Mouse (Mus musculus) stomach, embryonic 14.5 days (tissue): Measurements from ENCODE around the gene Nudcd3. TPM values are rescaled to one million over a fixed set of nuclear protein-coding genes. Genes with fewer than 3 reads are reported as not detected.

Source experiments
- ATAC-seq: fragments of 200-750 bp; cut with Nextera tagmentation; 2 replicates; pipeline ENCODE4 v1.8.0; 2017; ENCODE audit warnings: low read depth, moderate TSS enrichment; ENCODE audit not compliant: insufficient number of reproducible peaks, insufficient read depth, low FRiP score
- H3K27ac ChIP-seq: fragments of 300-500 bp; sonication (generic); 2 replicates; pipeline ENCODE4 v1.5.1; 2014; ENCODE audit warnings: mild to moderate bottlenecking, low read length, moderate library complexity, mixed read lengths
- H3K27me3 ChIP-seq: fragments of 300-500 bp; sonication (generic); 2 replicates; pipeline ENCODE4 v1.6.1; 2014; ENCODE audit warnings: low read length, control low read depth, mixed read lengths; ENCODE audit not compliant: control insufficient read depth, insufficient read depth
- H3K36me3 ChIP-seq: fragments of 300-500 bp; sonication (generic); 2 replicates; pipeline ENCODE4 v1.6.1; 2014; ENCODE audit warnings: mild to moderate bottlenecking, control low read depth, low read length, moderate library complexity, mixed read lengths; ENCODE audit not compliant: control insufficient read depth, insufficient read depth
- H3K4me1 ChIP-seq: fragments of 300-500 bp; sonication (generic); 2 replicates; pipeline ENCODE4 v1.6.1; 2014; ENCODE audit warnings: low read length, control low read depth, mixed read lengths; ENCODE audit not compliant: control insufficient read depth, insufficient read depth
- H3K4me2 ChIP-seq: fragments of 300-500 bp; sonication (generic); replicated peaks from 2 replicates; pipeline ENCODE4 v1.6.1; 2014; ENCODE audit warnings: low read depth, low read length, control low read depth
- H3K4me3 ChIP-seq: fragments of 300-500 bp; sonication (generic); 2 replicates; pipeline ENCODE4 v1.5.1; 2014; ENCODE audit warnings: low read depth, low read length, control low read depth
- H3K9ac ChIP-seq: fragments of 300-500 bp; sonication (generic); replicated peaks from 2 replicates; pipeline ENCODE4 v1.6.1; 2014; ENCODE audit warnings: low read depth, mild to moderate bottlenecking, control low read depth, low read length, moderate library complexity, mixed read lengths
- H3K9me3 ChIP-seq: fragments of 300-500 bp; sonication (generic); 2 replicates; pipeline ENCODE4 v1.6.1; 2016; ENCODE audit warnings: low read depth, low read length, control low read depth; ENCODE audit not compliant: control insufficient read depth
- WGBS: fragments of 180-500 bp; shearing (Covaris S2); extraction: QIAGEN DNeasy Blood & Tissue Kit; methylation state at CpG from one replicate; pipeline ENCODE4 v1.1.7; 2014; 5-methylcytosine and 5-hydroxymethylcytosine counted together
- polyA plus RNA-seq: library from polyadenylated mRNA; unstranded; fragments of >200 nt; fragmentation: Nextera tagmentation; extraction: Ambion mirVana; gene quantifications from 2 replicates; pipeline ENCODE4 v1.2.1, GENCODE M21; 2014

Gene Nudcd3
- polyA plus RNA-seq: 39.8 and 42.0 TPM in 2 replicates

DNA sequence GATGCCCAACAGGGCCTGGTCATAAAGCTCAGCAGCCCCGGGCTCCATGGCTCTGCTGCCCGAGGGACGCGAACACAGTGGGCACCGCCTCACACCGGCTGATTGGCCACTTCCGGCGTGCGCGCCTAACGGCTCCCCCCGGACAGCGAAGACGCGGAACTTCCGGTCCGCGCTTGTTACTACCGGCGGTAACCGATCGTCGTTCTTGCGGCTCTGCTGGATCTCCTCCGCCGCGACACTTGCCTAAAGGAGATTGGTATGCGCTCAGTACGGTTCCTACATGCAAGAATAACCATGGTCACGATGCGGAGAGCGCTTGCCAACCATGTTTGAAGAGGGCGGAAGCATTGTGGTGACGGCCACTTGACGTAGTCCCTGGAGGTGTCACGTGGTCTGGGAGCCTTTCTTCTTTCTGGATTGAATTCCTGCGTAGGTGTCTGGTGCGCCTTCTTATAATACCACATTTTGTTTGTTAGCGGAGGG is at the start of gene Nudcd3:
TSS of gene Nudcd3 (minus strand) at position 329 of the 483 bp plus-strand sequence.
- H3K4me2 ChIP-seq: peak within 1 kb of the TSS; percentile 57
- WGBS: under 1% methylated on average over 39 of the region's 39 CpGs
- no peaks in the 10 kb centered on the region for H3K9me3 ChIP-seq
- peak; percentile 96 for ATAC-seq
- peaks cover 10% of the 10 kb centered on the region for H3K4me1 ChIP-seq
- H3K27ac ChIP-seq: peak within 1 kb of the TSS; percentile 95
- H3K9ac ChIP-seq: peak within 1 kb of the TSS; percentile 82
- H3K27me3 ChIP-seq: no peaks in the 10 kb centered on the region
- H3K4me3 ChIP-seq: peak within 1 kb of the TSS; percentile 97
- no peaks in the 10 kb centered on the region; the same call in 1 of the 2 replicates for H3K36me3 ChIP-seq

DNA sequence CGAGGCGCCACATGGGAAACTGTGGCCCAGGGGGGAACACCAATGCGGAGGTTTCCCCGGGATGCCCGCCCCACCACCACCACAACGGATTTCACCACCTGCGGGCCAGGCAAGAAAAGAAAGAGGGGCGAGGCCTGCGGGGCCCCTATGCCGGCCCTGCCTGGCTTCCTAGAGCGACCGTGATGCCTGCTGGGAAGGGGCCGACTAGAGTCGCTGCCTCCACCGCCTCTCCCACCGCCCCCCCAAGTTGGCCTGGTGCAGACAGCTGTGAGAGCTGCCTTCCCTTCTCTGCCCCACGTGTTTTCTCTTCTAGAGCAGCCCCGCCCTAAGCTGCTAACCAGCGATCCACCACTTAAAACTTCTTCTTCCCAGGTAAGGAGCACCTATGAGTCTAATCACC is 44.5 kb upstream of the Nudcd3 start:
- H3K27me3 ChIP-seq: no peaks in the 10 kb centered on the region
- no peak overlapping the region for H3K4me2 ChIP-seq
- no peaks in the 10 kb centered on the region for H3K36me3 ChIP-seq
- ATAC-seq: no peak
- 47% methylated on average over 19 of the region's 19 CpGs for WGBS
- no peaks in the 10 kb centered on the region for H3K4me1 ChIP-seq
- no peak overlapping the region for H3K4me3 ChIP-seq
- no peak overlapping the region for H3K9ac ChIP-seq
- no peaks in the 10 kb centered on the region for H3K9me3 ChIP-seq
- no peak overlapping the region for H3K27ac ChIP-seq

GRCm38 (mm10) chr11:6233025-6233424 is 32.8 kb upstream of the Nudcd3 start:
- no peaks in the 10 kb centered on the region for H3K36me3 ChIP-seq
- H3K4me2 ChIP-seq: no peak overlapping the region
- H3K9me3 ChIP-seq: no peaks in the 10 kb centered on the region; the same call in 1 of the 2 replicates
- H3K4me1 ChIP-seq: no peaks in the 10 kb centered on the region
- H3K4me3 ChIP-seq: no peak overlapping the region
- no peak for ATAC-seq
- no peak overlapping the region for H3K9ac ChIP-seq
- no peak overlapping the region for H3K27ac ChIP-seq
- H3K27me3 ChIP-seq: no peaks in the 10 kb centered on the region
- WGBS: 82% methylated on average over 4 of the region's 4 CpGs

GRCm38 (mm10) chr11:6230012-6230411 is 29.8 kb upstream of the Nudcd3 start, which contains the start of gene Npc1l1:
Gene Npc1l1 (minus strand): TSS chr11:6230143.
- Histone ChIP-seq H3K27me3 (no peaks in the 10 kb centered on the region), H3K27ac (no peak within 1 kb of the TSS), H3K4me3 (no peak within 1 kb of the TSS), H3K36me3 (no peaks in the 10 kb centered on the region), H3K9me3 (no peaks in the 10 kb centered on the region), H3K9ac (no peak within 1 kb of the TSS), H3K4me1 (no peaks in the 10 kb centered on the region), H3K4me2 (no peak within 1 kb of the TSS)
- WGBS: 73% methylated on average over 7 of the region's 7 CpGs
- ATAC-seq: no peak

DNA sequence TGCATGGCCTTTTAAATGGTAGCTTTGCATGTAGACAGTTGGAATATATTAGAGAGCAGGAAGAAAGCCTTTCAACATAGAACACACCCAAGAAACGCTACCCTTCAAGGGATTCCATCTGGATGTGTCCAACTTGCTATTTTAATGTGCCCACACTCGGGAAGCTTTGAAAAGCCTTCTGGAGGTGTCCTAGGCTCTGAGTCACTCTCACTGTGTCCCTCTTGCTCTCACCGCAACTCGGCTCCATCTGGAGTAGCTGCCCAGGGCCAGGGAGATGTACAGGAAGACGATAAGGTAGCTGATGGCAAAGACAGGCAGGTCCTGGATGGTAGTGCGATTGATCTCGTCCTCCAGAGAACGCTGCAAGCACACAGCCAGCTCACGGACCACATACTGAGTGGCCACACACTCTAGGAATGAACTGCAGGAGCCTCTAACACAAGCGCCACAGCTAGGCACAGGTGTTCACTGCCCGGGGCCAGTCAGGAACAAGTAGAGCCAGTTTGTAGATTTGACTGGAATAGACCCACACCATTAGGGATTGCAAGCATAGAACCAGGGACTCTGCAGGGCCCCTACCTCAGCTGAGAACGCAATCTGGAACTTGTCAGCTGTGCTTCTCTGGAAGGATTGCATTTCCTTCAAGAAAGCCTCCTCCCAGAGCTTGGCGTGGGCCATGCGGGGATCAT is 24.5 kb upstream of the Nudcd3 start:
- Histone ChIP-seq H3K9me3 (no peaks in the 10 kb centered on the region), H3K4me3 (no peak overlapping the region), H3K9ac (no peak overlapping the region), H3K4me1 (no peaks in the 10 kb centered on the region), H3K4me2 (no peak overlapping the region), H3K36me3 (no peaks in the 10 kb centered on the region), H3K27ac (no peak overlapping the region), H3K27me3 (no peaks in the 10 kb centered on the region)
- ATAC-seq: no peak
- 81% methylated on average over 14 of the region's 14 CpGs for WGBS

DNA sequence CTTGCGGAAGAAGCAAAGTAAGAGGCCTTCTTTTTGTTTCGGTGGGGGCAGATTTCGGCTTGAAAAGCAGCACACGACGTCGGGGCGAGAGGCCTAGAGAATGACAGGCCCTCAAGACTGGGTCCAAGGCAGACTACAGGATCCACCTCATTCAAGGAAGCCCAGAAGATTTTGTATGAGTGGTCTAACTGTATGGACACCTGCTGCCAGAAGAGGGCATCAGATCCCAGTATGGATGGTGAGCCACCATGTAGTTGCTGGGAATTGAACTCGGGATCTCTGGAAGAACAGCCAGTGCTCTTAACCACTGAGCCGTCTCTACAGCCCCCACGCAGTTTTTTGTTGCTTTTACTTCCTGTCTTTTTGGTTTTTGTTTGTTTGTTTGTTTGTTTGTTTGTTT is 22.0 kb upstream of the Nudcd3 start:
- Histone ChIP-seq H3K36me3 (no peaks in the 10 kb centered on the region), H3K4me3 (no peak overlapping the region), H3K4me1 (no peaks in the 10 kb centered on the region), H3K4me2 (no peak overlapping the region), H3K27ac (no peak overlapping the region), H3K9ac (no peak overlapping the region), H3K27me3 (no peaks in the 10 kb centered on the region), H3K9me3 (no peaks in the 10 kb centered on the region)
- WGBS: 98% methylated on average over 10 of the region's 10 CpGs
- ATAC-seq: no peak

DNA sequence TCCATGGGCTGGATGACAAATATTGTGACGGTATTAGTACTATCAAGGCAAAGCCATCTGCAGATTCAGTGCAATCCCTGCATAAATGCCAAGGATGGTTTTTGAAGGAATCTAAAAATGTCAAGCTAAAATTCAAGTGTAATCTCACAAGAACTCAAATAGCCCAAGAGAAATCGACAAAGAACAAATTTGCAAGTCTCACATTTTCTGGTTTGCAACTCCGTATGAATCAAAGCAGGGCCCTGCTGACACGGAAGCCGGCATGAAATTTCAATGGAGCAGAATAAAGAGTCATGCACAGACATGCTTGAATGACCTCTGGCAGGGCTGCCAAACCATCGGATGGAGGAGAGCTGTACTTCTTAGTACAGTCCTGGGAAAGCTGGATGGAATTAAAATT is 19.8 kb upstream of the Nudcd3 start:
- Histone ChIP-seq H3K4me2 (no peak overlapping the region), H3K36me3 (no peaks in the 10 kb centered on the region), H3K9me3 (no peaks in the 10 kb centered on the region), H3K4me1 (no peaks in the 10 kb centered on the region), H3K9ac (no peak overlapping the region), H3K27me3 (no peaks in the 10 kb centered on the region), H3K4me3 (no peak overlapping the region), H3K27ac (no peak overlapping the region)
- no peak for ATAC-seq
- 86% methylated on average over 6 of the region's 6 CpGs for WGBS

GRCm38 (mm10) chr11:6218189-6218896 is 18.1 kb upstream of the Nudcd3 start:
- 77% methylated on average over 11 of the region's 11 CpGs for WGBS
- no peaks in the 10 kb centered on the region for H3K4me1 ChIP-seq
- no peak overlapping the region for H3K27ac ChIP-seq
- no peaks in the 10 kb centered on the region for H3K27me3 ChIP-seq
- no peak for ATAC-seq
- no peaks in the 10 kb centered on the region for H3K36me3 ChIP-seq
- H3K9me3 ChIP-seq: no peaks in the 10 kb centered on the region
- H3K4me2 ChIP-seq: no peak overlapping the region
- no peak overlapping the region for H3K4me3 ChIP-seq
- H3K9ac ChIP-seq: no peak overlapping the region
